Comparison of ENCODE assay signal across 9 mouse cellular contexts in the genomic region with DNA sequence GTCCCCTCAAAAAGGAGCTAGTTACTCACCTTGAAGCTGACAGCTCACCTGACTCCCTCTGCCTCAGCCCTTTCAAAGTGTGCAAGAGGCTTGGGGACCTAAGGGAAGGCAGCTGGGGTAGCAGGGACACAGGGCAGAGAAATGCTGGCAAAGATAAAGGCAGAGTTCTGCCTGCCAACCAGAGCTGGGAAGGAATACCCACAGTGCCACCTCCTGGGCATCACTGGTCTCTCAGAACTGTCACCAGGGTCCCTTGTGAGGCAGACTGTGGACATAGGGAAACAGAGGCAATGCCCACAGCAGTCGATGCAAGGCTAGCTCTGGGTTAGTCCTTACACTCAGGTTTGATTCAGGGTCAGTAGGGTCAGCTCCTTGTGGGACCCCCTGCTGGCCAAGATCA. TPM values are rescaled to one million over a fixed set of nuclear protein-coding genes. Genes with fewer than 3 reads are reported as not detected.
DNase-seq lines count a peak whose midpoint lies in the region; ATAC-seq and TF ChIP-seq lines count a peak whose summit lies in the region.
"Had no signal": no experiment of that assay in that cellular context is flagged by ENCODE, and none has a peak within 500 bp of the region (broad histone marks: within the 10 kb centered on the region; RNA-seq: fewer than 3 reads in every experiment).

No protein-coding gene starts in this region.

- H3K79me2 ChIP-seq in CH12.LX (replicated peaks; ENCODE audit: control insufficient read depth, extremely low read depth, insufficient read depth, poor library complexity, severe bottlenecking): no peaks in the 10 kb centered on the region

- no peak overlapping the region for H3K27ac ChIP-seq in kidney, embryonic 14.5 days (ENCODE audit: low read depth, low read length)
- no peak overlapping the region for H3K27ac ChIP-seq in CH12.LX (ENCODE audit: insufficient read depth, low read depth)

- no peak for TF ChIP-seq POLR2A in CH12.LX (IDR thresholded peaks at IDR 0.05; ENCODE audit: low read depth, low read length)
- TF ChIP-seq POLR2A in lung, adult 2 months (IDR thresholded peaks at IDR 0.05; ENCODE audit: borderline replicate concordance, extremely low read depth, low read depth, low read length): no peak

- dilution Hi-C loops in CH12.LX (cut with MboI; ENCODE audit: extremely low pct_ligation_motif_present, extremely low pct_unique_long_range_greater_than_20kb, low sequenced_read_pairs): no loop called here

- H3K4me2 ChIP-seq in kidney, embryonic 14.5 days (replicated peaks; ENCODE audit: low read depth, low read length): no peak overlapping the region
- no peak overlapping the region for H3K4me2 ChIP-seq in CH12.LX (ENCODE audit: insufficient read depth, low read depth, poor library complexity, severe bottlenecking)

- ATAC-seq in kidney, embryonic 14.5 days (ENCODE audit: low FRiP score, low TSS enrichment): no peak
- ATAC-seq in common myeloid progenitor, adult 5-6 weeks (replicated peaks; ENCODE audit: low read depth, poor library complexity, severe bottlenecking): peak; percentile 65; the same call in 1 of the 2 replicates
- no peak for ATAC-seq in monocyte, adult 5-6 weeks (replicated peaks; ENCODE audit: insufficient number of reproducible peaks, low FRiP score, low TSS enrichment, poor library complexity, severe bottlenecking)

- no peak overlapping the region for H3K4me3 ChIP-seq in kidney, embryonic 14.5 days (ENCODE audit: low read length)
- no peak overlapping the region for H3K4me3 ChIP-seq in CH12.LX (replicated peaks in 1 of 3; ENCODE audit: low read depth in 2 of 3, low read length in 2 of 3, poor library complexity in 1 of 3)
- no peak overlapping the region for H3K4me3 ChIP-seq in lung, adult 2 months (replicated peaks; ENCODE audit: extremely low read depth, low read depth, low read length)
- H3K4me3 ChIP-seq: myocyte had no signal

- H3K9me3 ChIP-seq in kidney, embryonic 14.5 days (ENCODE audit: control insufficient read depth, low read length): no peaks in the 10 kb centered on the region
- no peaks in the 10 kb centered on the region for H3K9me3 ChIP-seq in CH12.LX (replicated peaks; ENCODE audit: low read length)

- no peaks in the 10 kb centered on the region for H3K27me3 ChIP-seq in kidney, embryonic 14.5 days (ENCODE audit: control insufficient read depth, insufficient read depth, low read length)
- H3K27me3 ChIP-seq in CH12.LX (replicated peaks): peaks cover 60% of the 10 kb centered on the region

- in situ Hi-C loops in CH12.LX (cut with MboI; ENCODE audit: low pct_ligation_motif_present, low pct_unique_long_range_greater_than_20kb, low sequenced_read_pairs): no loop called here

- H3K4me1 ChIP-seq in kidney, embryonic 14.5 days (ENCODE audit: control insufficient read depth, insufficient read depth, low read length): no peaks in the 10 kb centered on the region
- H3K4me1 ChIP-seq in CH12.LX (ENCODE audit: control insufficient read depth in 1 of 2, insufficient read depth in 2 of 2): peaks cover 0 to 1% of the 10 kb centered on the region in 2 experiments; a peak in 1 of 4 replicates
- H3K4me1 ChIP-seq in lung, adult 2 months (ENCODE audit: control insufficient read depth, insufficient read depth, low read length): no peaks in the 10 kb centered on the region

- H3K9ac ChIP-seq in kidney, embryonic 14.5 days (ENCODE audit: low read depth, low read length): no peak overlapping the region
- H3K9ac ChIP-seq in CH12.LX (ENCODE audit: insufficient read depth, low read depth): no peak overlapping the region

- DNase-seq in kidney, adult 18-20 months: peak; percentile 61
- peak; percentile 24 for DNase-seq in A20 (ENCODE audit: low read depth, low spot score)
- DNase-seq in CH12.LX (ENCODE audit: extremely low read depth): peak; percentile 35
- peak; percentile 43 for DNase-seq in lung, adult 2 months
- DNase-seq in thymus, postnatal 14 days: peak; percentile 78

- peak; percentile 78 for TF ChIP-seq RAD21 in CH12.LX (IDR thresholded peaks at IDR 0.05; ENCODE audit: low read depth, low read length)

- TF ChIP-seq CTCF in CH12.LX (conservative IDR thresholded peaks at IDR 0.05 in 1 of 2, IDR thresholded peaks at IDR 0.05 in 1 of 2; ENCODE audit: low read depth in 2 of 2, low read length in 2 of 2): peak in 1 of 2 experiments; percentile 83; a peak in 3 of 4 replicates
- peak; percentile 85 for TF ChIP-seq CTCF in lung, adult 2 months (IDR thresholded peaks at IDR 0.05; ENCODE audit: insufficient read depth, low read length)

- WGBS in kidney, embryonic 14.5 days: 88% methylated on average over 1 of the region's 1 CpGs
- WGBS in lung, adult 2 months: 50% methylated on average over 1 of the region's 1 CpGs

- TF ChIP-seq EP300 in CH12.LX (IDR thresholded peaks at IDR 0.05; ENCODE audit: low read length): no peak

- H3K36me3 ChIP-seq in kidney, embryonic 14.5 days (ENCODE audit: control insufficient read depth, insufficient read depth, low read length): no peaks in the 10 kb centered on the region
- H3K36me3 ChIP-seq in CH12.LX (replicated peaks in 1 of 2; ENCODE audit: control insufficient read depth in 1 of 2, insufficient read depth in 1 of 2, low read length in 1 of 2): no peaks in the 10 kb centered on the region

TF ChIP-seq in CH12.LX, 34 proteins besides CTCF, POLR2A, EP300 and RAD21:
- TF ChIP-seq MAZ (IDR thresholded peaks at IDR 0.05; ENCODE audit: low read depth, low read length) (no peak), ZKSCAN1 (IDR thresholded peaks at IDR 0.05; ENCODE audit: borderline replicate concordance, low read depth, low read length) (no peak), E2F4 (IDR thresholded peaks at IDR 0.05; ENCODE audit: insufficient replicate concordance, low read depth, low read length) (no peak), PAX5 (IDR thresholded peaks at IDR 0.05; ENCODE audit: low read length) (no peak), RCOR1 (conservative IDR thresholded peaks at IDR 0.05; ENCODE audit: low read depth, low read length) (no peak), SIN3A (IDR thresholded peaks at IDR 0.05; ENCODE audit: low read length) (no peak), CHD1 (IDR thresholded peaks at IDR 0.05; ENCODE audit: low read depth, low read length) (no peak), ELF1 (IDR thresholded peaks at IDR 0.05; ENCODE audit: low read depth, low read length) (no peak), BHLHE40 (IDR thresholded peaks at IDR 0.05; ENCODE audit: low read depth, low read length) (no peak), GABPA (IDR thresholded peaks at IDR 0.05; ENCODE audit: insufficient replicate concordance, low read depth, low read length) (no peak), NRF1 (IDR thresholded peaks at IDR 0.05; ENCODE audit: low read depth, low read length) (no peak), USF2 (conservative IDR thresholded peaks at IDR 0.05; ENCODE audit: low read depth, low read length) (no peak), CHD2 (IDR thresholded peaks at IDR 0.05; ENCODE audit: low read length) (no peak), SMC3 (IDR thresholded peaks at IDR 0.05; ENCODE audit: low read depth, low read length) (peak; percentile 92), ZC3H11A (IDR thresholded peaks at IDR 0.05; ENCODE audit: low read depth, low read length) (peak; percentile 30), USF1 (IDR thresholded peaks at IDR 0.05; ENCODE audit: low read depth, low read length) (no peak)

RNA-seq across cellular contexts. Expression of gene Camk2b, which starts 39.8 kb away (rescaled TPM):
- 4.2 and 4.4 TPM in 2 replicates for polyA plus RNA-seq in kidney, embryonic 14.5 days (2014; fragmentation: Nextera tagmentation; extraction: Ambion mirVana)
- 0.08 and 0.50 TPM in 2 replicates for total RNA-seq in CH12.LX (2012; rRNA removed)
- total RNA-seq in CH12.LX (2014; rRNA removed): 0.11 and 0.19 TPM in 2 replicates
- 0.25 and 0.26 TPM in 2 replicates for polyA plus RNA-seq in CH12.LX (2012; ENCODE audit: insufficient read length, low read depth)
- total RNA-seq in common myeloid progenitor, adult 5-6 weeks (2017): 1.9 and 2.0 TPM in 2 replicates
- 13.8 and 17.8 TPM in 2 replicates for polyA plus RNA-seq in lung, adult 2 months (2012; rRNA removed)
- 8.3 to 21.9 TPM (median 14.9 TPM) in 3 replicates for total RNA-seq in monocyte, adult 5-6 weeks (2017)

Comparison
In these comparisons a context has a peak if more than half of its experiments do, and no peak if none do; other contexts are left out.
1. DNase-seq: peak in every context shown above with its lines; median percentile 78 in thymus, postnatal 14 days; 61 in kidney, adult 18-20 months; 43 in lung, adult 2 months; 35 in CH12.LX; 24 in A20.